Mouse (Mus musculus): ENCODE measurements at regions not wholly inside any gene's neighbourhood (a gene's known extent, or its start where the extent isn't known, plus 50 kb on each side); places are given as distances from the start of the nearest gene placed in this dataset.

- H3K36me3 ChIP-seq (ENCODE audit: control insufficient read depth, insufficient read depth, low read length): no peaks in the 10 kb centered on the region
- ATAC-seq: no peak
- no peak overlapping the region for H3K4me2 ChIP-seq (ENCODE audit: low read length)
- no peaks in the 10 kb centered on the region for H3K9me3 ChIP-seq (ENCODE audit: control insufficient read depth, low read length)
- no peak overlapping the region for H3K27ac ChIP-seq (ENCODE audit: low read depth, low read length)
- no peak overlapping the region for H3K4me3 ChIP-seq (ENCODE audit: low read length)
- H3K4me1 ChIP-seq (ENCODE audit: control insufficient read depth, insufficient read depth, low read depth, low read length): no peaks in the 10 kb centered on the region
- no peak overlapping the region for H3K9ac ChIP-seq (ENCODE audit: low read depth, low read length)
- H3K27me3 ChIP-seq (replicated peaks; ENCODE audit: control insufficient read depth, insufficient read depth, low read length): no peaks in the 10 kb centered on the region
Measured at GRCm38 (mm10) chr2:56714568-56714967, 409.2 kb downstream of the Nr4a2 start.

GRCm38 (mm10) chr2:56683574-56683973 lies 440.2 kb downstream of the Nr4a2 start:
- Histone ChIP-seq H3K4me2 (ENCODE audit: low read length) (no peak overlapping the region), H3K36me3 (ENCODE audit: control insufficient read depth, insufficient read depth, low read length) (no peaks in the 10 kb centered on the region)
- no peak for ATAC-seq

GRCm38 (mm10) chr2:56673861-56674260 lies 449.9 kb downstream of the Nr4a2 start:
- no peaks in the 10 kb centered on the region for H3K9me3 ChIP-seq (ENCODE audit: control insufficient read depth, low read length)
- H3K4me3 ChIP-seq (ENCODE audit: low read length): no peak overlapping the region
- H3K4me2 ChIP-seq (ENCODE audit: low read length): no peak overlapping the region
- H3K9ac ChIP-seq (ENCODE audit: low read depth, low read length): no peak overlapping the region
- ATAC-seq: no peak
- H3K27me3 ChIP-seq (replicated peaks; ENCODE audit: control insufficient read depth, insufficient read depth, low read length): no peaks in the 10 kb centered on the region
- H3K4me1 ChIP-seq (ENCODE audit: control insufficient read depth, insufficient read depth, low read depth, low read length): no peaks in the 10 kb centered on the region
- no peaks in the 10 kb centered on the region for H3K36me3 ChIP-seq (ENCODE audit: control insufficient read depth, insufficient read depth, low read length)
- WGBS: 76% methylated on average over 4 of the region's 4 CpGs
- H3K27ac ChIP-seq (ENCODE audit: low read depth, low read length): no peak overlapping the region

More at GRCm38 (mm10) chr2:56683574-56683973, 440.2 kb downstream of the Nr4a2 start:
- H3K9me3 ChIP-seq (ENCODE audit: control insufficient read depth, low read length): no peaks in the 10 kb centered on the region
- no peak overlapping the region for H3K9ac ChIP-seq (ENCODE audit: low read depth, low read length)
- H3K27me3 ChIP-seq (replicated peaks; ENCODE audit: control insufficient read depth, insufficient read depth, low read length): no peaks in the 10 kb centered on the region
- H3K27ac ChIP-seq (ENCODE audit: low read depth, low read length): no peak overlapping the region
- no peak overlapping the region for H3K4me3 ChIP-seq (ENCODE audit: low read length)
- H3K4me1 ChIP-seq (ENCODE audit: control insufficient read depth, insufficient read depth, low read depth, low read length): no peaks in the 10 kb centered on the region
- WGBS: 23% methylated on average over 2 of the region's 2 CpGs

DNA sequence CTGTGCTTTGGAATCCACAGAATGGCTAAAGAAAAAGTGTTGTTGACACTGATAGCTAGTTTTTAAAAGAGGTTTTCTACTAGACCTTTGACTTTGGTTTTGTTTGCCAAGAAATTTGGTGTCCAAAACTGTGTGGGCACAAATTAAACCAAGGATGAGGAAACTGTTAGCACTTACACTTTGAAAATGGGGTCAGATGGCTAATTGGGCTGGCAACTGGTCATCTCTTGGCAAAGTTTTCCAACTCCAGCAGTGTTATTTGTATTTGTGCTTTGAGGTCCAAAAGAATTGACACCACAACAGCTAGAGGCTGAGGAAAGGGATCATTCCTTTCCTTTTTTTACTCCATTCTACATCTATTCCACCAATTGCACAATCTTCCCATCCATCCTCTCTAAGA lies 451.1 kb downstream of the Nr4a2 start:
- Histone ChIP-seq H3K4me2 (ENCODE audit: low read length) (no peak overlapping the region), H3K27me3 (replicated peaks; ENCODE audit: control insufficient read depth, insufficient read depth, low read length) (no peaks in the 10 kb centered on the region), H3K36me3 (ENCODE audit: control insufficient read depth, insufficient read depth, low read length) (no peaks in the 10 kb centered on the region), H3K27ac (ENCODE audit: low read depth, low read length) (no peak overlapping the region), H3K4me1 (ENCODE audit: control insufficient read depth, insufficient read depth, low read depth, low read length) (no peaks in the 10 kb centered on the region), H3K9ac (ENCODE audit: low read depth, low read length) (no peak overlapping the region), H3K4me3 (ENCODE audit: low read length) (no peak overlapping the region), H3K9me3 (ENCODE audit: control insufficient read depth, low read length) (no peaks in the 10 kb centered on the region)
- ATAC-seq: no peak

DNA sequence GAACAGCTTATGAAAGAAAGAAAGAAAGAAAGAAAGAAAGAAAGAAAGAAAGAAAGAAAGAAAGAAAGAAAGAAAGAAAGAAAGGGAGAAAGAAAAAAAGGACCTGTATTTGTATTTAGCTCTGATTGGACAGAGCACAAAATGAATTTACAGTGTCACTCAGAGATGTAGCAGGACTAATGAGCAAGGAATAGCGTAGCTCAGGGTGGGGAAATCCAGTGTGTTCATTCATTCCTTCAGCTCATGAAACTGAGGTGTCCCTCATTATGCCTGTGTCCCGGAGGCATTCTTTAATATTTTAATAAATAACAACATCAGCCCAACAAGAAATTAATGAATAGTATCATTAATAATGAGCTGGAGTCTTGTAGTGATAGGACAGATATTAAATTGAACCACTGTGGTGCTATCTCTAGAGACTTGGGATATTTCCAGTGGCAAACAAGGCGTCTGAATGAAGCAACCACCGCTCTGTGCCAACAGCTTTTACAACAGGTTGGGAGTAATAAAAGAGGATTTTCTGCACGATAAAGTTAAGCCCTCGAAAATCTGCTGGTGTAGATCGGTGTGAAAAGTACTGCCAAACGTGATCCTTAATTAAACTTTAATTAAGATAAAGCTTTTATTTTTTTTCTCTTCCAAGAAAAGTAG lies 461.4 kb downstream of the Nr4a2 start:
- Histone ChIP-seq H3K9ac (ENCODE audit: low read depth, low read length) (no peak overlapping the region), H3K4me3 (ENCODE audit: low read length) (no peak overlapping the region), H3K36me3 (ENCODE audit: control insufficient read depth, insufficient read depth, low read length) (no peaks in the 10 kb centered on the region), H3K4me2 (ENCODE audit: low read length) (no peak overlapping the region), H3K27ac (ENCODE audit: low read depth, low read length) (no peak overlapping the region), H3K4me1 (ENCODE audit: control insufficient read depth, insufficient read depth, low read depth, low read length) (no peaks in the 10 kb centered on the region), H3K27me3 (replicated peaks; ENCODE audit: control insufficient read depth, insufficient read depth, low read length) (no peaks in the 10 kb centered on the region), H3K9me3 (ENCODE audit: control insufficient read depth, low read length) (no peaks in the 10 kb centered on the region)
- ATAC-seq: 0 out of 2 replicates have a peak, but pooled peaks have one; percentile 45
- 51% methylated on average over 8 of the region's 8 CpGs for WGBS
